Mouse (Mus musculus) intestine, embryonic 14.5 days (tissue): ENCODE results near the gene Adcy5. TPM values are rescaled to one million over a fixed set of nuclear protein-coding genes. Genes with fewer than 3 reads are reported as not detected.
A peak's percentile ranks its signal among the peaks of the same experiment; 100 is the strongest.

Experiments
- ATAC-seq: fragments of 200-750 bp; cut with Nextera tagmentation; replicated peaks from 2 replicates; pipeline ENCODE4 v1.8.0; 2017; ENCODE audit warnings: low read depth, moderate number of reproducible peaks, moderate TSS enrichment, moderate library complexity; ENCODE audit not compliant: low FRiP score, low TSS enrichment
- DNase-seq: peaks from one replicate; pipeline ENCODE4 v3.0.0-alpha.2; 2018; ENCODE audit warnings: low spot score
- H3K27ac ChIP-seq: fragments of 300-500 bp; sonication (generic); 2 replicates; pipeline ENCODE4 v1.5.1; 2014; ENCODE audit warnings: low read depth, mild to moderate bottlenecking, control low read depth
- H3K27me3 ChIP-seq: fragments of 300-500 bp; sonication (generic); replicated peaks from 2 replicates; pipeline ENCODE4 v1.6.1; 2014; ENCODE audit warnings: low read length, control low read depth; ENCODE audit not compliant: control insufficient read depth, insufficient read depth
- H3K36me3 ChIP-seq: fragments of 300-500 bp; sonication (generic); 2 replicates; pipeline ENCODE4 v1.6.1; 2014; ENCODE audit warnings: low read length, control low read depth; ENCODE audit not compliant: control insufficient read depth, insufficient read depth
- H3K4me1 ChIP-seq: fragments of 300-500 bp; sonication (generic); replicated peaks from 2 replicates; pipeline ENCODE4 v1.6.1; 2014; ENCODE audit warnings: low read length, control low read depth, mixed read lengths; ENCODE audit not compliant: control insufficient read depth, insufficient read depth
- H3K4me2 ChIP-seq: fragments of 300-500 bp; sonication (generic); 2 replicates; pipeline ENCODE4 v1.6.1; 2014; ENCODE audit warnings: low read length
- H3K4me3 ChIP-seq: fragments of 300-500 bp; sonication (generic); 2 replicates; pipeline ENCODE4 v1.5.1; 2014; ENCODE audit warnings: low read depth, low read length, control low read depth, mixed read lengths
- H3K9ac ChIP-seq: fragments of 300-500 bp; sonication (generic); 2 replicates; pipeline ENCODE4 v1.6.1; 2014; ENCODE audit warnings: mild to moderate bottlenecking, low read length
- H3K9me3 ChIP-seq: fragments of 300-500 bp; sonication (generic); 2 replicates; pipeline ENCODE4 v1.6.1; 2016; ENCODE audit warnings: low read length, control low read depth; ENCODE audit not compliant: control insufficient read depth
- WGBS: fragments of 180-500 bp; shearing (Covaris S2); extraction: QIAGEN DNeasy Blood & Tissue Kit; methylation state at CpG from one replicate; pipeline ENCODE4 v1.1.7; 2014; 5-methylcytosine and 5-hydroxymethylcytosine counted together
- polyA plus RNA-seq: library from polyadenylated mRNA; unstranded; fragments of >200 nt; fragmentation: Nextera tagmentation; extraction: Ambion mirVana; gene quantifications from 2 replicates; pipeline ENCODE4 v1.2.1, GENCODE M21; 2014

Gene Adcy5
- 3.6 and 3.9 TPM in 2 replicates for polyA plus RNA-seq

- Histone ChIP-seq H3K27ac (peak within 1 kb of the TSS; percentile 67), H3K36me3 (no peaks in the 10 kb centered on the region), H3K9me3 (no peaks in the 10 kb centered on the region), H3K4me2 (peak within 1 kb of the TSS; percentile 92), H3K27me3 (peaks cover 60% of the 10 kb centered on the region), H3K4me3 (peak within 1 kb of the TSS; percentile 62), H3K9ac (peak within 1 kb of the TSS; percentile 67), H3K4me1 (peaks cover 5% of the 10 kb centered on the region)
- under 1% methylated on average over 79 of the region's 104 CpGs for WGBS
- ATAC-seq (peak; percentile 56), DNase-seq (peak; percentile 83)
Measured at GRCm38 (mm10) chr16:35154641-35155390, at the start of gene Adcy5. Gene Adcy5, plus strand, starts transcription at chr16:35154877.

- H3K4me1 ChIP-seq: peaks cover 14% of the 10 kb centered on the region; the same call in 1 of the 2 replicates
- no peaks in the 10 kb centered on the region for H3K9me3 ChIP-seq
- no peaks in the 10 kb centered on the region for H3K27me3 ChIP-seq
- H3K4me2 ChIP-seq: no peak overlapping the region
- H3K4me3 ChIP-seq: no peak overlapping the region
- 84% methylated on average over 6 of the region's 6 CpGs for WGBS
- H3K9ac ChIP-seq: no peak overlapping the region
- peaks cover 7% of the 10 kb centered on the region; the same call in 1 of the 2 replicates for H3K36me3 ChIP-seq
- ATAC-seq (no peak), DNase-seq (no peak)
- H3K27ac ChIP-seq: no peak overlapping the region
Measured at GRCm38 (mm10) chr16:35107985-35108384, 46.7 kb upstream of the Adcy5 start.

- ATAC-seq: no peak
- H3K4me2 ChIP-seq: no peak overlapping the region
- 46% methylated on average over 8 of the region's 8 CpGs for WGBS
- DNase-seq: no peak
- H3K9me3 ChIP-seq: no peaks in the 10 kb centered on the region
- peaks cover 7% of the 10 kb centered on the region; the same call in 1 of the 2 replicates for H3K36me3 ChIP-seq
- peaks cover 14% of the 10 kb centered on the region; the same call in 1 of the 2 replicates for H3K4me1 ChIP-seq
- no peaks in the 10 kb centered on the region for H3K27me3 ChIP-seq
- no peak overlapping the region for H3K9ac ChIP-seq
- H3K27ac ChIP-seq: peak overlapping the region; percentile 57; the same call in 1 of the 2 replicates
- H3K4me3 ChIP-seq: no peak overlapping the region
Measured at GRCm38 (mm10) chr16:35109156-35109555, 45.5 kb upstream of the Adcy5 start.

GRCm38 (mm10) chr16:35109656-35110291 is 44.9 kb upstream of the Adcy5 start:
- Histone ChIP-seq H3K36me3 (peaks cover 7% of the 10 kb centered on the region; the same call in 1 of the 2 replicates), H3K27ac (peak overlapping the region; percentile 57), H3K4me2 (no peak overlapping the region), H3K9me3 (no peaks in the 10 kb centered on the region), H3K27me3 (no peaks in the 10 kb centered on the region), H3K9ac (no peak overlapping the region), H3K4me1 (peaks cover 14% of the 10 kb centered on the region; the same call in 1 of the 2 replicates), H3K4me3 (no peak overlapping the region)
- ATAC-seq (no peak), DNase-seq (no peak)
- WGBS: 48% methylated on average over 7 of the region's 7 CpGs

- H3K4me2 ChIP-seq: peak overlapping the region; percentile 12; the same call in 1 of the 2 replicates
- peaks cover 14% of the 10 kb centered on the region; the same call in 1 of the 2 replicates for H3K4me1 ChIP-seq
- peaks cover 7% of the 10 kb centered on the region; the same call in 1 of the 2 replicates for H3K36me3 ChIP-seq
- H3K27ac ChIP-seq: peak overlapping the region; percentile 57
- no peaks in the 10 kb centered on the region for H3K27me3 ChIP-seq
- 39% methylated on average over 10 of the region's 10 CpGs for WGBS
- DNase-seq (peak; percentile 97), ATAC-seq (peak; percentile 90)
- no peak overlapping the region for H3K4me3 ChIP-seq
- H3K9ac ChIP-seq: no peak overlapping the region
- no peaks in the 10 kb centered on the region for H3K9me3 ChIP-seq
Measured at GRCm38 (mm10) chr16:35110410-35111142, 44.1 kb upstream of the Adcy5 start.

- H3K27me3 ChIP-seq: no peaks in the 10 kb centered on the region
- ATAC-seq: no peak
- no peak overlapping the region for H3K9ac ChIP-seq
- WGBS: 59% methylated on average over 8 of the region's 8 CpGs
- no peak overlapping the region for H3K4me2 ChIP-seq
- no peaks in the 10 kb centered on the region for H3K9me3 ChIP-seq
- DNase-seq: no peak
- no peak overlapping the region for H3K4me3 ChIP-seq
- peaks cover 14% of the 10 kb centered on the region; the same call in 1 of the 2 replicates for H3K4me1 ChIP-seq
- peak overlapping the region; percentile 57 for H3K27ac ChIP-seq
- H3K36me3 ChIP-seq: 0 out of 2 replicates have a peak, but pooled peaks cover 3% of the 10 kb centered on the region
Measured at GRCm38 (mm10) chr16:35111143-35111620, 43.5 kb upstream of the Adcy5 start.

- H3K9me3 ChIP-seq: no peaks in the 10 kb centered on the region
- no peaks in the 10 kb centered on the region for H3K36me3 ChIP-seq
- no peak overlapping the region for H3K4me2 ChIP-seq
- H3K9ac ChIP-seq: no peak overlapping the region
- ATAC-seq: no peak
- no peak for DNase-seq
- no peak overlapping the region for H3K4me3 ChIP-seq
- peaks cover 14% of the 10 kb centered on the region; the same call in 1 of the 2 replicates for H3K4me1 ChIP-seq
- no peaks in the 10 kb centered on the region for H3K27me3 ChIP-seq
- 83% methylated on average over 5 of the region's 5 CpGs for WGBS
- H3K27ac ChIP-seq: no peak overlapping the region
Measured at GRCm38 (mm10) chr16:35113496-35113895, 41.2 kb upstream of the Adcy5 start.

GRCm38 (mm10) chr16:35116328-35116956 is 38.2 kb upstream of the Adcy5 start:
- DNase-seq (no peak), ATAC-seq (no peak)
- no peak overlapping the region for H3K9ac ChIP-seq
- no peaks in the 10 kb centered on the region for H3K36me3 ChIP-seq
- no peak overlapping the region for H3K27ac ChIP-seq
- 0 out of 2 replicates have a peak, but pooled peaks cover 3% of the 10 kb centered on the region for H3K9me3 ChIP-seq
- whole genome bisulfite sequencing: 86% methylated on average over 7 of the region's 7 CpGs
- H3K27me3 ChIP-seq: no peaks in the 10 kb centered on the region
- H3K4me1 ChIP-seq: no peaks in the 10 kb centered on the region
- no peak overlapping the region for H3K4me3 ChIP-seq
- no peak overlapping the region for H3K4me2 ChIP-seq
